Mouse (Mus musculus) bone marrow, adult 2 months (tissue): ENCODE data around the gene Abca14.

ENCODE experiments used
- CTCF ChIP-seq: fragments of 200-500 bp; IDR thresholded peaks from 2 replicates; pipeline ENCODE4 v1.5.1; 2011; ENCODE audit warnings: low read length, control low read depth; ENCODE audit not compliant: control insufficient read depth, insufficient read depth
- POLR2A ChIP-seq: fragments of 200-500 bp; IDR thresholded peaks from 2 replicates; pipeline ENCODE4 v1.6.1; 2011; ENCODE audit warnings: low read depth, mild to moderate bottlenecking, control low read depth, low read length, borderline replicate concordance; ENCODE audit not compliant: control insufficient read depth

DNA sequence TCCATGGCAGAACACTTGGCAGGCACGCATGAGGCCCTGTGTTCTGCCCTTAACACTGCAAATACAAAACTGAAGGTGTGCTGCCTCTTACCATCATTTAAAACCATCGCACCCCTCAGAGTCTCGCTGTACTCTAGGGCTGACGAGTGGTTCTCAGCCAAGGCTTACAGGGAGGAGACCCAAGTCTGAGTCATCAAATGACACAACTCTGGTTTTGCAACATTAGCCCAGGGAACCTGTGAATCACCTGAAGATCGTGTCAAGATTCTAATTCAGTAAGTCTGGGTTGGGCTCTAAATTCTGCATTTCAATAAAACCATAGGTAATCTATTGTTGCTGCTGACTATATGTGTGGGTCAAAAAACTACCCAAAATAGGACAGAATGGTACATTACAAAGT, 23.2 kb upstream of the Abca14 start:
- TF ChIP-seq CTCF (no peak), POLR2A (no peak)
